Mouse (Mus musculus) forebrain, embryonic 15.5 days (tissue): Measurements from ENCODE around the gene Pax9. TPM values are rescaled to one million over a fixed set of nuclear protein-coding genes. Genes with fewer than 3 reads are reported as not detected.

Experiments used
- ATAC-seq: fragments of 200-750 bp; cut with Nextera tagmentation; replicated peaks from 2 replicates; pipeline ENCODE4 v1.8.0; 2017; ENCODE audit warnings: mild to moderate bottlenecking, moderate TSS enrichment, moderate library complexity
- H3K27ac ChIP-seq: fragments of 300-500 bp; sonication (generic); replicated peaks from 2 replicates; pipeline ENCODE4 v1.5.1; 2015; ENCODE audit warnings: mild to moderate bottlenecking, inconsistent platforms
- H3K27me3 ChIP-seq: fragments of 300-500 bp; sonication (generic); 2 replicates; pipeline ENCODE4 v1.6.1; 2015; ENCODE audit warnings: inconsistent platforms
- H3K36me3 ChIP-seq: fragments of 300-500 bp; sonication (generic); 2 replicates; pipeline ENCODE4 v1.6.1; 2015; ENCODE audit warnings: mild to moderate bottlenecking, inconsistent platforms
- H3K4me1 ChIP-seq: fragments of 300-500 bp; sonication (generic); 2 replicates; pipeline ENCODE4 v1.6.1; 2015; ENCODE audit warnings: inconsistent platforms
- H3K4me2 ChIP-seq: fragments of 300-500 bp; sonication (generic); replicated peaks from 2 replicates; pipeline ENCODE4 v1.6.1; 2015; ENCODE audit warnings: mild to moderate bottlenecking, inconsistent platforms
- H3K4me3 ChIP-seq: fragments of 300-500 bp; sonication (generic); 2 replicates; pipeline ENCODE4 v1.5.1; 2015; ENCODE audit warnings: mild to moderate bottlenecking, inconsistent platforms
- H3K9ac ChIP-seq: fragments of 300-500 bp; sonication (generic); replicated peaks from 2 replicates; pipeline ENCODE4 v1.6.1; 2015; ENCODE audit warnings: mild to moderate bottlenecking, inconsistent platforms
- H3K9me3 ChIP-seq: fragments of 300-500 bp; sonication (generic); 2 replicates; pipeline ENCODE4 v1.6.1; 2016; ENCODE audit warnings: inconsistent platforms
- WGBS: fragments of 180-500 bp; shearing (Covaris S2); methylation state at CpG from one replicate; pipeline ENCODE4 v1.1.7; 2015; ENCODE audit warnings: mixed read lengths; 5-methylcytosine and 5-hydroxymethylcytosine counted together
- polyA plus RNA-seq: library from polyadenylated mRNA; unstranded; fragments of >200 nt; fragmentation: Nextera tagmentation; extraction: Ambion mirVana; gene quantifications from 2 replicates; pipeline ENCODE4 v1.2.1, GENCODE M21; 2015

Pax9 gene
- polyA plus RNA-seq, 1 experiment from 2014 or later, result not detected

- Histone ChIP-seq H3K9me3 (no peaks in the 10 kb centered on the region), H3K4me2 (no peak overlapping the region), H3K36me3 (no peaks in the 10 kb centered on the region), H3K9ac (no peak overlapping the region), H3K27me3 (peaks cover 88% of the 10 kb centered on the region), H3K4me3 (no peak overlapping the region), H3K4me1 (peaks cover 22% of the 10 kb centered on the region), H3K27ac (no peak overlapping the region)
- ATAC-seq, result no peak
- 4% methylated on average over 8 of the region's 8 CpGs for WGBS
Measured at GRCm38 (mm10) chr12:56698191-56698980, 6.8 kb downstream of the Pax9 start.

GRCm38 (mm10) chr12:56699351-56699750 lies 7.8 kb downstream of the Pax9 start:
- H3K36me3 ChIP-seq, result no peaks in the 10 kb centered on the region
- 13% methylated on average over 3 of the region's 3 CpGs for WGBS
- no peak overlapping the region for H3K4me2 ChIP-seq
- no peak overlapping the region for H3K4me3 ChIP-seq
- H3K27me3 ChIP-seq, result peaks cover 82% of the 10 kb centered on the region
- no peak overlapping the region for H3K9ac ChIP-seq
- no peak for ATAC-seq
- H3K4me1 ChIP-seq, result peaks cover 22% of the 10 kb centered on the region
- H3K9me3 ChIP-seq, result no peaks in the 10 kb centered on the region
- H3K27ac ChIP-seq, result no peak overlapping the region

DNA sequence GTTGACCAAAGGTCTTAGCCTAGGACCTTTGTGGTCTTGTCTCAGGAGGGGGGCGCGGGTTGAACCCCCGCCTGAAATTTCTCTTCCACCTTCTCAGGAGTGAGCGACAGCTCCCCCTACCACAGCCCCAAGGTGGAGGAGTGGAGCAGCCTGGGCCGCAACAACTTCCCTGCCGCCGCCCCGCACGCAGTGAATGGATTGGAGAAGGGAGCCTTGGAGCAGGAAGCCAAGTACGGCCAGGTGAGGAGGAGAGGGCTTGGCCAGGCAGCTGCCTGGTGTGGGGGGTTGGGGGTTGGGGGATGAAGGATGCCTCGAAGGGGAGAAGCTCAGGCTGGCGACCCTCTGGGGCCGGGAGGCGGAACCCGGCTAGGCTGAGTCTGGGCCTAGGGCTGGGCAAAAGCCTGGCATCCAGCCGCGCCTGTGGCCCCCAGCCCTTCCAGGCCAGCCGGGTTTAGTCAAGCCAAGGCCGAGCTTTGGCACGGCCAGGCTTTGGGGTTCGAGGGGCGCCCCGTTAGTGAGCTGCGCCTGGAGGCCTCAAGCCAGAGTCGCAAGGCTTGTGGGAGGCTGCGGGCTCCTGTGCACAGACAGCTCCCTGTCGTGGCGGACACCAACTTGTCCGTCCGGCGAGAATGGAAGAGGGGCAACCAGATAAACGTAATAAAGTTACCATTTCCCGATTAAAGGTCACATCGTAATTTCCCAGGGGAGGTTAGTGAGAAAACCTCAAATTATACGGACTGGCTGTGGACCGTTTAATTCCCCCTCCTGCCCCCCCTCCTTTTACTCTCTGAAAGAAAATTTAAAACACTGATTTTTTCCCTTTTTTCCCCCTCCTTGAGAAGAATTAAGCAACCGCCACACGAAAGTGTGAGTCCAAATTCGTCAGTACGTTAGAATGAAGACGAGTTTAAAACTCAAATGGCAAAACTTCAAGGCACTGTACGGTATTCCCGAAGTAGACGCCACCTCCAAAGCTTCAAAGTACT lies 8.6 kb downstream of the Pax9 start:
- ATAC-seq, result no peak
- Histone ChIP-seq H3K9me3 (no peaks in the 10 kb centered on the region), H3K9ac (no peak overlapping the region), H3K4me3 (no peak overlapping the region), H3K27ac (no peak overlapping the region), H3K36me3 (no peaks in the 10 kb centered on the region), H3K4me2 (no peak overlapping the region), H3K27me3 (peaks cover 81% of the 10 kb centered on the region), H3K4me1 (peaks cover 20% of the 10 kb centered on the region)
- 3% methylated on average over 44 of the region's 44 CpGs for WGBS

DNA sequence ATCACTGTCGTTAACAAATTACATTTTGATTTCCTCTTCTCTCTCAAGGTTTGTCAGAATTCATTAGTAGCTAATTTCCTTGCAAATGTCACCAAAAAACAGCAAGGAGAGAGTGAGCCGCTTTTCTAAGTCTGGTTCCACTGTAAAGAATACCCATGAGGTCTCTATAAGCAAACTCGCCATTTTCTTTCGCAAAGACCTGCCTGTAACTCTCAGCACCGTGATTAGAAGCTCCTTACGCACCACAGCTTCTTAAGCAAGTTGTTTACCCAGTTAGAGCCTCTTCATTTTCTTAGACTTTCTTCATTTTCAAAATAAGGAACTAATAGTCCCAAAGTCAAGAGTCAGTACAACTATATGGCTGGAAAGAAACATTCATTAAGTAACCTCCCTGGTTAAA lies 9.4 kb downstream of the Pax9 start:
- no peak overlapping the region for H3K4me2 ChIP-seq
- no peak for ATAC-seq
- H3K4me1 ChIP-seq, result peaks cover 12% of the 10 kb centered on the region
- peaks cover 80% of the 10 kb centered on the region for H3K27me3 ChIP-seq
- H3K9ac ChIP-seq, result no peak overlapping the region
- H3K9me3 ChIP-seq, result no peaks in the 10 kb centered on the region
- no peak overlapping the region for H3K4me3 ChIP-seq
- H3K36me3 ChIP-seq, result no peaks in the 10 kb centered on the region
- 3% methylated on average over 6 of the region's 6 CpGs for WGBS
- no peak overlapping the region for H3K27ac ChIP-seq

- H3K4me3 ChIP-seq, result no peak overlapping the region
- 14% methylated on average over 14 of the region's 14 CpGs for WGBS
- peaks cover 14% of the 10 kb centered on the region for H3K27me3 ChIP-seq
- no peaks in the 10 kb centered on the region for H3K36me3 ChIP-seq
- H3K9ac ChIP-seq, result no peak overlapping the region
- no peak overlapping the region for H3K27ac ChIP-seq
- no peaks in the 10 kb centered on the region for H3K9me3 ChIP-seq
- ATAC-seq, result 0 out of 2 replicates have a peak, but pooled peaks have one; percentile 26
- H3K4me1 ChIP-seq, result no peaks in the 10 kb centered on the region
- no peak overlapping the region for H3K4me2 ChIP-seq
Measured at GRCm38 (mm10) chr12:56717971-56718706, 26.6 kb downstream of the Pax9 start.

DNA sequence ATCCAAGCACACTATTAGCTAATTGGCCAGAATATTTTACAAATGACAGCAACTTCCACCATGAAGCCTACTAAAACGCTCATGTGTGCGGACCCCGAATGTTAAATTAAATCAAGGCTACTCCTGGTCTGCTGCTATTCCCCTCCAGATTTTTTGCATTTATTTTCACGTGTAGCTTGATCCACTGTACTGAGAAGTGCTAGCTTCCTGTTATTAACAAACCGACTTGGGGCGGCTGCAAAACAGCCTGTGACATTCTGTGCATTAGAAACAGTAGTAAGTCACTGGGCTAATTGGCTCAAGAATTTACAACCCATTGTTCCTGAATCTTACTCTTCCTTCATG lies 27.1 kb downstream of the Pax9 start:
- Histone ChIP-seq H3K4me2 (no peak overlapping the region), H3K27ac (no peak overlapping the region), H3K9ac (no peak overlapping the region), H3K4me3 (no peak overlapping the region), H3K4me1 (no peaks in the 10 kb centered on the region), H3K9me3 (no peaks in the 10 kb centered on the region), H3K36me3 (no peaks in the 10 kb centered on the region), H3K27me3 (peaks cover 13% of the 10 kb centered on the region)
- ATAC-seq, result no peak
- WGBS, result 28% methylated on average over 6 of the region's 6 CpGs

DNA sequence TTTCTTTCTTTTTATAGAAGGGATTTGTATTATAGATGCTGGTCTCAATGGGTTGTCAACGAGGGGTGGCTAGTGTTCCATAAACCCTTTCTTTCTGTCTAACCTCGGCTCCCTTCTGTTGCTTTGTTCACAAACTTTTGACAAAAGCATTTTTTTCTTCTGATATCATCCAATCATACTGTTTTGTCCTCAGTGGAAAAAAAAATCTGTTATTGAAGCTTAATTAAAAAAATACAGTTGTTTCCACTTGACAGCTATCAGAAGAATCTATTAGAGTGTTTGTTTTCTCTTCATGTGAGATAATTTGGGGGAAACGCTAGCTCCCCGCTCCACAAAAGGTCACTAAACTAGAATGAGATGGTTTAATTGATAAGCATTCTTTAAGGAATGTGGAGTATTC lies 36.1 kb downstream of the Pax9 start:
- no peaks in the 10 kb centered on the region for H3K36me3 ChIP-seq
- WGBS, result 15% methylated on average over 4 of the region's 4 CpGs

DNA sequence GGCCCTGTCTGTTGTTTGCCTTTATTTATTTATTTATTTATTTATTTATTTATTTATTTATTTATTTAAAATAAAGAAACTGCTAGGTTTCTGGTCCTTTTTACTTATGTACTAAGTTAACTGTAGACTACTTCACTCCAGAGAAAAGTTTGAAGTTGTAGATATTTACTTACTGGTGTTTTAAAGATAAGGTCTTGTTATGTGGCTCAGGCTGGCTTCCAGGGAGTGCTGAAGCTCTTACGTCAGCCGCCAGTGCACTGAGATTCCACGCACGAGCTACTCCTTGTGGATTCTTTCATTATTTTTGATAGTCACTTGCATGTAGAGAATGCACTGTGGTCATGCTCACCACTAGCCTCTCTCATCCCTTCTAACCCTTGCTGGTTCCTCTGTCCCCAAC lies 45.5 kb downstream of the Pax9 start:
- Histone ChIP-seq H3K9me3 (no peaks in the 10 kb centered on the region), H3K4me3 (no peak overlapping the region), H3K4me1 (no peaks in the 10 kb centered on the region), H3K9ac (no peak overlapping the region), H3K27me3 (no peaks in the 10 kb centered on the region), H3K27ac (no peak overlapping the region), H3K36me3 (no peaks in the 10 kb centered on the region), H3K4me2 (no peak overlapping the region)
- ATAC-seq, result no peak
- WGBS, result 85% methylated on average over 4 of the region's 4 CpGs

More for the DNA sequence above, 36.1 kb downstream of the Pax9 start:
- no peaks in the 10 kb centered on the region for H3K27me3 ChIP-seq
- H3K4me3 ChIP-seq, result no peak overlapping the region
- H3K9me3 ChIP-seq, result no peaks in the 10 kb centered on the region
- no peak overlapping the region for H3K27ac ChIP-seq
- ATAC-seq, result no peak
- H3K9ac ChIP-seq, result no peak overlapping the region
- H3K4me2 ChIP-seq, result no peak overlapping the region
- H3K4me1 ChIP-seq, result peaks cover 4% of the 10 kb centered on the region; the same call in 1 of the 2 replicates

Other genes starting within 250 kb of the Pax9 start
- gene Nkx2-1, start 154.9 kb upstream of the Pax9 start, polyA plus RNA-seq, result 8.2 and 11.0 TPM in 2 replicates
- not detected in 2 replicates for gene Nkx2-9, start 78.5 kb upstream of the Pax9 start, polyA plus RNA-seq